8 mouse cellular contexts compared by ENCODE assay signal in the genomic region with DNA sequence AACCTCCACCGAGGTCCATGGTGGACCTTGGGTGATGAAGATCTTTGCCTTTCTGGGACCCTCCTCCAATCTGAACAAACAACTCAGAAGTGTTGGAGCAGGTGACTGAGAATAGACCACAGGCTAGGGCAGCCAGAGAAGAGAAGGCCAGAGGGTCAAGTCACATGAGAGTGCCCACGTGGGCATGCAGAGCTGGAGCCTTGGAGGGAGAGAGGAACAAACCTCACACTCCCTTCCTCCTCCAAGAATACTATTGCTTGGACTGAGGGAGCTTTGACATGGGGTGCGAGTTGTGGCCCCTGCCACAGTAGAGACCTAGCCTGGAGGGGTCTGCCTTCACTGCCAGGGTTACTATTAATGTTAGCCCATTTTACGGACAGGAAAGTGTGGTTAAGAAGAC. TPM values are rescaled to one million over a fixed set of nuclear protein-coding genes. Genes with fewer than 3 reads are reported as not detected.
DNase-seq lines count a peak whose midpoint lies in the region; ATAC-seq lines count a peak whose summit lies in the region.

No protein-coding gene starts in this region.

- no peak overlapping the region for H3K9ac ChIP-seq in forebrain, embryonic 12.5 days
- H3K9ac ChIP-seq in forebrain, embryonic 11.5 days (ENCODE audit: low read length) = no peak overlapping the region
- no peak overlapping the region for H3K9ac ChIP-seq in liver, embryonic 12.5 days
- H3K9ac ChIP-seq in liver, embryonic 11.5 days (ENCODE audit: low read depth, low read length) = no peak overlapping the region
- H3K9ac ChIP-seq in embryonic facial prominence, embryonic 13.5 days = no peak overlapping the region
- H3K9ac ChIP-seq in limb, embryonic 13.5 days = no peak overlapping the region

- no peak for DNase-seq in forebrain, embryonic 11.5 days (ENCODE audit: low spot score)
- DNase-seq in liver, embryonic 11.5 days (ENCODE audit: low spot score) = no peak
- DNase-seq in right cerebral cortex, postnatal 36 days (ENCODE audit: low spot score in 2 of 2) = no peak

- 57% methylated on average over 4 of the region's 4 CpGs for WGBS in forebrain, embryonic 12.5 days
- WGBS in forebrain, embryonic 11.5 days = 57% methylated on average over 4 of the region's 4 CpGs
- 40% methylated on average over 4 of the region's 4 CpGs for WGBS in liver, embryonic 12.5 days (ENCODE audit: insufficient replicate concordance)
- WGBS in liver, embryonic 11.5 days = 49% methylated on average over 4 of the region's 4 CpGs
- 51% methylated on average over 4 of the region's 4 CpGs for WGBS in embryonic facial prominence, embryonic 13.5 days
- 48% methylated on average over 4 of the region's 4 CpGs for WGBS in limb, embryonic 13.5 days

- no peak overlapping the region for H3K4me3 ChIP-seq in forebrain, embryonic 12.5 days (replicated peaks)
- no peak overlapping the region for H3K4me3 ChIP-seq in forebrain, embryonic 11.5 days (ENCODE audit: low read depth, low read length)
- no peak overlapping the region for H3K4me3 ChIP-seq in liver, embryonic 12.5 days
- no peak overlapping the region for H3K4me3 ChIP-seq in liver, embryonic 11.5 days (ENCODE audit: low read depth, low read length)
- H3K4me3 ChIP-seq in embryonic facial prominence, embryonic 13.5 days = no peak overlapping the region
- H3K4me3 ChIP-seq in limb, embryonic 13.5 days = no peak overlapping the region

- 0 out of 2 replicates have a peak overlapping the region, but pooled peaks have one; percentile 1 for H3K27ac ChIP-seq in forebrain, embryonic 12.5 days
- H3K27ac ChIP-seq in forebrain, embryonic 11.5 days (ENCODE audit: low read depth, low read length) = no peak overlapping the region
- H3K27ac ChIP-seq in liver, embryonic 12.5 days = peak overlapping the region; percentile 79; the same call in 1 of the 2 replicates
- H3K27ac ChIP-seq in liver, embryonic 11.5 days (ENCODE audit: low read depth, low read length) = no peak overlapping the region
- H3K27ac ChIP-seq in embryonic facial prominence, embryonic 13.5 days = peak overlapping the region; percentile 79
- H3K27ac ChIP-seq in limb, embryonic 13.5 days = peak overlapping the region; percentile 94

- no peaks in the 10 kb centered on the region for H3K9me3 ChIP-seq in forebrain, embryonic 12.5 days
- H3K9me3 ChIP-seq in forebrain, embryonic 11.5 days (ENCODE audit: control insufficient read depth, low read length) = no peaks in the 10 kb centered on the region
- no peaks in the 10 kb centered on the region for H3K9me3 ChIP-seq in liver, embryonic 12.5 days (replicated peaks)
- H3K9me3 ChIP-seq in liver, embryonic 11.5 days (ENCODE audit: control insufficient read depth, low read length) = no peaks in the 10 kb centered on the region
- no peaks in the 10 kb centered on the region for H3K9me3 ChIP-seq in embryonic facial prominence, embryonic 13.5 days
- H3K9me3 ChIP-seq in limb, embryonic 13.5 days = no peaks in the 10 kb centered on the region

- no peak overlapping the region for H3K4me2 ChIP-seq in forebrain, embryonic 12.5 days
- no peak overlapping the region for H3K4me2 ChIP-seq in forebrain, embryonic 11.5 days (ENCODE audit: low read depth, low read length, severe bottlenecking)
- H3K4me2 ChIP-seq in liver, embryonic 12.5 days = no peak overlapping the region
- no peak overlapping the region for H3K4me2 ChIP-seq in liver, embryonic 11.5 days
- peak overlapping the region; percentile 36; the same call in 1 of the 2 replicates for H3K4me2 ChIP-seq in embryonic facial prominence, embryonic 13.5 days
- peak overlapping the region; percentile 27 for H3K4me2 ChIP-seq in limb, embryonic 13.5 days (replicated peaks)

- no peaks in the 10 kb centered on the region for H3K27me3 ChIP-seq in forebrain, embryonic 12.5 days
- no peaks in the 10 kb centered on the region for H3K27me3 ChIP-seq in forebrain, embryonic 11.5 days (ENCODE audit: control insufficient read depth, insufficient read depth, low read length)
- 0 out of 2 replicates have a peak, but pooled peaks cover 6% of the 10 kb centered on the region for H3K27me3 ChIP-seq in liver, embryonic 12.5 days (replicated peaks)
- no peaks in the 10 kb centered on the region for H3K27me3 ChIP-seq in liver, embryonic 11.5 days (replicated peaks; ENCODE audit: control insufficient read depth, insufficient read depth, low read length)
- H3K27me3 ChIP-seq in embryonic facial prominence, embryonic 13.5 days = no peaks in the 10 kb centered on the region
- H3K27me3 ChIP-seq in limb, embryonic 13.5 days = no peaks in the 10 kb centered on the region

- ATAC-seq in forebrain, embryonic 12.5 days (ENCODE audit: low FRiP score) = no peak
- no peak for ATAC-seq in forebrain, embryonic 11.5 days (replicated peaks; ENCODE audit: low FRiP score)
- no peak for ATAC-seq in liver, embryonic 12.5 days
- no peak for ATAC-seq in liver, embryonic 11.5 days (replicated peaks; ENCODE audit: low FRiP score)
- ATAC-seq in embryonic facial prominence, embryonic 13.5 days (ENCODE audit: insufficient number of reproducible peaks, insufficient read depth, low FRiP score, low TSS enrichment, low read depth) = no peak
- peak; percentile 6; the same call in 1 of the 2 replicates for ATAC-seq in limb, embryonic 13.5 days (ENCODE audit: low FRiP score, low read depth)
- ATAC-seq in frontal cortex, adult (ENCODE audit: low TSS enrichment) = no peak

- H3K36me3 ChIP-seq in forebrain, embryonic 12.5 days (replicated peaks) = no peaks in the 10 kb centered on the region
- H3K36me3 ChIP-seq in forebrain, embryonic 11.5 days (ENCODE audit: control insufficient read depth, insufficient read depth, low read length) = no peaks in the 10 kb centered on the region
- no peaks in the 10 kb centered on the region for H3K36me3 ChIP-seq in liver, embryonic 12.5 days
- H3K36me3 ChIP-seq in liver, embryonic 11.5 days (ENCODE audit: control insufficient read depth, insufficient read depth, low read length) = no peaks in the 10 kb centered on the region
- no peaks in the 10 kb centered on the region for H3K36me3 ChIP-seq in embryonic facial prominence, embryonic 13.5 days
- no peaks in the 10 kb centered on the region for H3K36me3 ChIP-seq in limb, embryonic 13.5 days

- H3K4me1 ChIP-seq in forebrain, embryonic 12.5 days = peaks cover 10% of the 10 kb centered on the region; the same call in 1 of the 2 replicates
- H3K4me1 ChIP-seq in forebrain, embryonic 11.5 days (replicated peaks; ENCODE audit: control insufficient read depth, insufficient read depth, low read length) = no peaks in the 10 kb centered on the region
- H3K4me1 ChIP-seq in liver, embryonic 12.5 days = peaks cover 36% of the 10 kb centered on the region
- peaks cover 18% of the 10 kb centered on the region for H3K4me1 ChIP-seq in liver, embryonic 11.5 days (replicated peaks; ENCODE audit: control insufficient read depth, insufficient read depth, low read length)
- H3K4me1 ChIP-seq in embryonic facial prominence, embryonic 13.5 days = peaks cover 24% of the 10 kb centered on the region
- H3K4me1 ChIP-seq in limb, embryonic 13.5 days = peaks cover 38% of the 10 kb centered on the region

RNA-seq across cellular contexts. Expression of gene Gfpt2, which starts 30.0 kb away (rescaled TPM):
- 9.5 and 10.5 TPM in 2 replicates for polyA plus RNA-seq in forebrain, embryonic 12.5 days (2016; fragmentation: Nextera tagmentation; extraction: Ambion mirVana)
- 11.2 and 14.1 TPM in 2 replicates for polyA plus RNA-seq in forebrain, embryonic 11.5 days (2014; fragmentation: Nextera tagmentation; extraction: Ambion mirVana)
- polyA plus RNA-seq in liver, embryonic 12.5 days (2016; fragmentation: Nextera tagmentation; extraction: Ambion mirVana) = 3.2 and 3.3 TPM in 2 replicates
- 6.2 and 6.5 TPM in 2 replicates for polyA plus RNA-seq in liver, embryonic 11.5 days (2014; fragmentation: Nextera tagmentation; extraction: Ambion mirVana)
- polyA plus RNA-seq in embryonic facial prominence, embryonic 13.5 days (2015; fragmentation: Nextera tagmentation; extraction: Ambion mirVana) = 27.1 and 35.5 TPM in 2 replicates
- polyA plus RNA-seq in limb, embryonic 13.5 days (2015; fragmentation: Nextera tagmentation; extraction: Ambion mirVana) = 37.2 and 39.3 TPM in 2 replicates

RNA-seq across cellular contexts. Expression of gene Cnot6, which starts 51.5 kb away (rescaled TPM):
- polyA plus RNA-seq in forebrain, embryonic 12.5 days (2016; fragmentation: Nextera tagmentation; extraction: Ambion mirVana) = 99.5 and 101 TPM in 2 replicates
- 55.3 and 60.2 TPM in 2 replicates for polyA plus RNA-seq in forebrain, embryonic 11.5 days (2014; fragmentation: Nextera tagmentation; extraction: Ambion mirVana)
- 40.2 and 44.7 TPM in 2 replicates for polyA plus RNA-seq in liver, embryonic 12.5 days (2016; fragmentation: Nextera tagmentation; extraction: Ambion mirVana)
- polyA plus RNA-seq in liver, embryonic 11.5 days (2014; fragmentation: Nextera tagmentation; extraction: Ambion mirVana) = 34.8 and 35.9 TPM in 2 replicates
- 69.2 and 70.0 TPM in 2 replicates for polyA plus RNA-seq in embryonic facial prominence, embryonic 13.5 days (2015; fragmentation: Nextera tagmentation; extraction: Ambion mirVana)
- polyA plus RNA-seq in limb, embryonic 13.5 days (2015; fragmentation: Nextera tagmentation; extraction: Ambion mirVana) = 62.0 and 64.8 TPM in 2 replicates

Comparison
In these comparisons a context has a peak if more than half of its experiments do, and no peak if none do; other contexts are left out.
1. H3K27ac ChIP-seq: peak in forebrain, embryonic 12.5 days (single experiment), liver, embryonic 12.5 days (single experiment), embryonic facial prominence, embryonic 13.5 days (single experiment) and limb, embryonic 13.5 days (single experiment); none in forebrain, embryonic 11.5 days (single experiment) and liver, embryonic 11.5 days (single experiment).
2. H3K4me2 ChIP-seq: peak in embryonic facial prominence, embryonic 13.5 days (single experiment) and limb, embryonic 13.5 days (single experiment); none in forebrain, embryonic 12.5 days (single experiment), forebrain, embryonic 11.5 days (single experiment), liver, embryonic 12.5 days (single experiment) and liver, embryonic 11.5 days (single experiment).